Mouse (Mus musculus): Measurements from ENCODE around the gene Krt73. TPM values are rescaled to one million over a fixed set of nuclear protein-coding genes. Genes with fewer than 3 reads are reported as not detected.

Gene Krt73
- 0.15 and 0.19 TPM in 2 replicates for polyA plus RNA-seq (2014; fragmentation: Nextera tagmentation; extraction: Ambion mirVana)

DNA sequence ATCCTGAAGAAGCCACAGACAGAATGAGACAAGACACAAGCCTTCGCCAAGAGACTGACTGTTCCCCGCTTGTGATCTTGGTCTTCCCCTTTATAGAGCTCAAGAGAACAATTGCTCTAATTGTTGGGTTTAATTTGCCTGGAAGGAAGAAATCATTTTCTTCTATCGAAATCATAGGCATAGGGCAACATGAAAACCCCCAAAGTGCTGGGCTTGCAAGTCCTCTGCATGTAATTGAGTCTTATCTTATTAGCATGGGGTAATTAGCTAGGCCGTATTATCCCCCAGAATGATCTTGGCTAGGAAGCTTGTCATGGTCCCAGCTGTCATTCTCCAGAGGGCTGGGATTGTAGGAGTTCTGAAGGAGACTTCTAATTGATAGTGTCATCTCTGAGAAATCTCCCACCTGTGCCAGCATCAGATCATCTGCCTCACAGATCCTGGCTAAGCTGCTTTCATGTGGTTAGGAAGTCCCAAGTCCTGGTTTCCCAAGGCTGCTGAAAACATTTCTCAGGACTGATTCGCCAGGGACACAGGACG is at the start of gene Krt73:
Gene Krt73, minus strand, starts transcription at position 51 of the 540 bp plus-strand sequence.
- no peak for DNase-seq (ENCODE audit: low spot score, missing footprints)
- no peak for ATAC-seq (ENCODE audit: low FRiP score)

DNA sequence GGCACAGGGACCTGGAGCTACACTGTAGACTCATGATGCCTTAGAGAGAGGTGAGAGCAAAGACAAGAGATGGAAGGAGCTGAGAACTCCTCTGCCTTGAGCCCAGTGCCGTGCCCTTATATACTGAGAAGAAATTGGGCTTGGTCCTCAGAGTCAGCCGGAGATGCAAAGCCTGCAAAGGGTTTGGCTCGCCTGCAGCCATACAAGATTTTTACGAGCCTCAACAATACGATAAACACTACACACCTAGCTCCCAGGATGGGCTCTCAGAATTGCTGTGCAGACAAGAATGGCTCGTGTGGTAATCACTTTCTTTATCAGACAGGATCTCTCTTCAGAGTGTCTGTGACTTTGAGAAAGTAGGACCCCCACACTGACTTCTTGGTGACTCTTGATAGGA is 48.5 kb upstream of the Krt73 start, which contains the start of gene Krt1:
Gene Krt1, minus strand, starts transcription at position 101 of the 400 bp plus-strand sequence.
- no peak within 1 kb of the TSS for H3K4me2 ChIP-seq
- H3K36me3 ChIP-seq (ENCODE audit: control insufficient read depth, insufficient read depth, low read length), result no peaks in the 10 kb centered on the region
- no peak for ATAC-seq (ENCODE audit: low FRiP score)
- H3K4me1 ChIP-seq (ENCODE audit: control insufficient read depth, insufficient read depth, low read length), result peaks cover 4% of the 10 kb centered on the region; the same call in 1 of the 2 replicates
- WGBS, result 82% methylated on average over 6 of the region's 6 CpGs
- no peak within 1 kb of the TSS for H3K4me3 ChIP-seq (ENCODE audit: low read depth, low read length)
- no peak within 1 kb of the TSS for H3K27ac ChIP-seq (ENCODE audit: low read depth, low read length)
- no peak within 1 kb of the TSS for H3K9ac ChIP-seq (ENCODE audit: low read length)
- DNase-seq (ENCODE audit: low spot score, missing footprints), result no peak
- no peaks in the 10 kb centered on the region for H3K9me3 ChIP-seq (ENCODE audit: control insufficient read depth, low read length)
- H3K27me3 ChIP-seq (ENCODE audit: control insufficient read depth, insufficient read depth, low read length), result no peaks in the 10 kb centered on the region; the same call in 1 of the 2 replicates

More for the DNA sequence above, at the start of gene Krt73:
- H3K36me3 ChIP-seq (ENCODE audit: control insufficient read depth, insufficient read depth, low read length), result no peaks in the 10 kb centered on the region
- H3K9me3 ChIP-seq (ENCODE audit: control insufficient read depth, low read length), result no peaks in the 10 kb centered on the region
- WGBS, result 85% methylated on average over 6 of the region's 6 CpGs
- no peak within 1 kb of the TSS for H3K9ac ChIP-seq (ENCODE audit: low read length)
- H3K27me3 ChIP-seq (ENCODE audit: control insufficient read depth, insufficient read depth, low read length), result no peaks in the 10 kb centered on the region
- no peak within 1 kb of the TSS for H3K4me3 ChIP-seq (ENCODE audit: low read depth, low read length)
- H3K4me1 ChIP-seq (ENCODE audit: control insufficient read depth, insufficient read depth, low read length), result no peaks in the 10 kb centered on the region
- no peak within 1 kb of the TSS for H3K27ac ChIP-seq (ENCODE audit: low read depth, low read length)
- no peak within 1 kb of the TSS for H3K4me2 ChIP-seq

DNA sequence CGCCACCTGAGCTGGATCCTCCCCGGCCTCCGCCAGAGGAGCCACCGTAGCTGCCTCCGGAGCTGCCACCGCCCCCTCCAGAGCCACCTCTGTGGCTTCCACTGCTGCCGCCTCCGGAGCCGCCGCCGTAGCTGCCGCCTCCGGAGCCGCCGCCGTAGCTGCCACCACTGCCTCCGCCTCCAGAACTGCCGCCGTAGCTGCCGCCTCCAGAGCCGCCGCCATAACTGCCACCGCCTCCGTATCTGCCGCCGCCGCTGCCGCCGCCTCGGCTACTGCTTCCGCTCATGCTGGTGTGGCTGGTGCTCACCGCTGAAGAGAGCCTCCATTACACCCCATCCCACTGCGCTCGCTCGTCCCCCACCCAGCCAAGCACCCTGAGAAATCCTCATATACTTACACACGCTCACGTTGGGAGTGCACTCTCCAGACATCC is 43.8 kb upstream of the Krt73 start:
- H3K36me3 ChIP-seq (ENCODE audit: control insufficient read depth, insufficient read depth, low read length), result no peaks in the 10 kb centered on the region
- ATAC-seq (ENCODE audit: low FRiP score) (peak; percentile 81), DNase-seq (ENCODE audit: low spot score, missing footprints) (peak; percentile 94)
- peak overlapping the region; percentile 48 for H3K4me3 ChIP-seq (ENCODE audit: low read depth, low read length)
- peak overlapping the region; percentile 69 for H3K4me2 ChIP-seq
- no peaks in the 10 kb centered on the region for H3K9me3 ChIP-seq (ENCODE audit: control insufficient read depth, low read length)
- no peak overlapping the region for H3K27ac ChIP-seq (ENCODE audit: low read depth, low read length)
- H3K9ac ChIP-seq (ENCODE audit: low read length), result peak overlapping the region; percentile 86
- H3K27me3 ChIP-seq (ENCODE audit: control insufficient read depth, insufficient read depth, low read length), result no peaks in the 10 kb centered on the region
- 1% methylated on average over 35 of the region's 37 CpGs for WGBS
- H3K4me1 ChIP-seq (ENCODE audit: control insufficient read depth, insufficient read depth, low read length), result no peaks in the 10 kb centered on the region; the same call in 1 of the 2 replicates

DNA sequence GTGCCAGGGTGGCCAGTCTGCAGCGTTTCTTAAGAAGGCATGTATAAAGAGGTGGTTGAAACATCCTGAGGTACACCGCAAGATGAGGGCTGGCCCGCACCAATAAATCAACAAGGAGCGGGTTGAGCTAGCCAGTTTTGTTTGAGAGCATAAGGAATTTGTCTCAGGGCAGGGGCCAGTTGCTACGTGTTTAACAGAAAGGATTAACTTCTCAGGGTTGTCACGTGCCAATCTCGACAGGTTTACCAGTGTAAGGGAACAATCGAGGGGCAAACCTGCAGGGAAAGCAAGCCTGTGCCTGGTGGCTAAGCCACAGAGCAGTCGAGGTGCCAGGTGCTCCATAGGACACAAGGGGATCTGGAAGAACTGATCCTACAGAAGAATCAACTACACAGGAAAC is 41.0 kb upstream of the Krt73 start:
- H3K4me1 ChIP-seq (ENCODE audit: control insufficient read depth, insufficient read depth, low read length), result no peaks in the 10 kb centered on the region; the same call in 1 of the 2 replicates
- H3K27me3 ChIP-seq (ENCODE audit: control insufficient read depth, insufficient read depth, low read length), result no peaks in the 10 kb centered on the region; the same call in 1 of the 2 replicates
- no peak overlapping the region for H3K4me2 ChIP-seq
- no peaks in the 10 kb centered on the region for H3K9me3 ChIP-seq (ENCODE audit: control insufficient read depth, low read length)
- ATAC-seq (ENCODE audit: low FRiP score) (no peak), DNase-seq (ENCODE audit: low spot score, missing footprints) (no peak)
- H3K9ac ChIP-seq (ENCODE audit: low read length), result no peak overlapping the region
- H3K4me3 ChIP-seq (ENCODE audit: low read depth, low read length), result no peak overlapping the region
- 62% methylated on average over 9 of the region's 9 CpGs for WGBS
- H3K36me3 ChIP-seq (ENCODE audit: control insufficient read depth, insufficient read depth, low read length), result no peaks in the 10 kb centered on the region
- H3K27ac ChIP-seq (ENCODE audit: low read depth, low read length), result no peak overlapping the region

- Histone ChIP-seq H3K36me3 (ENCODE audit: control insufficient read depth, insufficient read depth, low read length) (no peaks in the 10 kb centered on the region), H3K9ac (ENCODE audit: low read length) (no peak overlapping the region), H3K4me3 (ENCODE audit: low read depth, low read length) (no peak overlapping the region), H3K4me2 (no peak overlapping the region), H3K27me3 (ENCODE audit: control insufficient read depth, insufficient read depth, low read length) (no peaks in the 10 kb centered on the region; the same call in 1 of the 2 replicates), H3K27ac (ENCODE audit: low read depth, low read length) (no peak overlapping the region), H3K4me1 (ENCODE audit: control insufficient read depth, insufficient read depth, low read length) (no peaks in the 10 kb centered on the region), H3K9me3 (ENCODE audit: control insufficient read depth, low read length) (no peaks in the 10 kb centered on the region)
- no peak for DNase-seq (ENCODE audit: low spot score, missing footprints)
- no peak for ATAC-seq (ENCODE audit: low FRiP score)
- 61% methylated on average over 5 of the region's 5 CpGs for WGBS
Observed at GRCm38 (mm10) chr15:101834784-101835328, 32.7 kb upstream of the Krt73 start.

- Histone ChIP-seq H3K36me3 (ENCODE audit: control insufficient read depth, insufficient read depth, low read length) (no peaks in the 10 kb centered on the region), H3K27me3 (ENCODE audit: control insufficient read depth, insufficient read depth, low read length) (no peaks in the 10 kb centered on the region), H3K9ac (ENCODE audit: low read length) (no peak overlapping the region), H3K4me1 (ENCODE audit: control insufficient read depth, insufficient read depth, low read length) (no peaks in the 10 kb centered on the region), H3K9me3 (ENCODE audit: control insufficient read depth, low read length) (no peaks in the 10 kb centered on the region), H3K4me2 (no peak overlapping the region), H3K27ac (ENCODE audit: low read depth, low read length) (no peak overlapping the region), H3K4me3 (ENCODE audit: low read depth, low read length) (no peak overlapping the region)
- WGBS, result 54% methylated on average over 6 of the region's 6 CpGs
- no peak for DNase-seq (ENCODE audit: low spot score, missing footprints)
- ATAC-seq (ENCODE audit: low FRiP score), result no peak
Observed at GRCm38 (mm10) chr15:101833131-101833530, 31.0 kb upstream of the Krt73 start.

DNA sequence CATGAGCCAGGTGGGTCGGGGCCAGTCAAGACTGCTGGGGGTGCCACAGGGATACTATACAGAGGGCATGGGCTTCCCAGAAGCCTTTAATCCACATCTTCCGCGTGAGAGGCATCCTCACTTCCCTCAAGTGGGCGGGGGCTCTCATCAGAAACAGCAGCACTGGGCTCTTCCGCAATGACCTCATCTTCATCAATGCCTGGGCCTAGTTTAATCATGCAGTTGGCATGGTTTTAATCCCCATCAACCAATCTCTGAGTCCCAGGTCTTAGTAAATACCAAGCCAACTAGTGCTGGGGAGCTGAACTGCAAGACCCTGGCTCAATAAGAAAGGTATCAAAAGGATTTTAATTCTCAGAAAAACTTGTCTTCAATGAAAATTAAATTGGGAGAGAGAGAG is 27.3 kb upstream of the Krt73 start:
- Histone ChIP-seq H3K9ac (ENCODE audit: low read length) (no peak overlapping the region), H3K27me3 (ENCODE audit: control insufficient read depth, insufficient read depth, low read length) (no peaks in the 10 kb centered on the region), H3K36me3 (ENCODE audit: control insufficient read depth, insufficient read depth, low read length) (no peaks in the 10 kb centered on the region), H3K27ac (ENCODE audit: low read depth, low read length) (no peak overlapping the region), H3K4me2 (no peak overlapping the region), H3K4me3 (ENCODE audit: low read depth, low read length) (no peak overlapping the region), H3K9me3 (ENCODE audit: control insufficient read depth, low read length) (no peaks in the 10 kb centered on the region), H3K4me1 (ENCODE audit: control insufficient read depth, insufficient read depth, low read length) (no peaks in the 10 kb centered on the region)
- DNase-seq (ENCODE audit: low spot score, missing footprints) (no peak), ATAC-seq (ENCODE audit: low FRiP score) (no peak)
- WGBS, result 70% methylated on average over 5 of the region's 5 CpGs

- Histone ChIP-seq H3K9ac (ENCODE audit: low read length) (no peak overlapping the region), H3K4me3 (ENCODE audit: low read depth, low read length) (no peak overlapping the region), H3K4me2 (no peak overlapping the region), H3K27ac (ENCODE audit: low read depth, low read length) (no peak overlapping the region), H3K36me3 (ENCODE audit: control insufficient read depth, insufficient read depth, low read length) (no peaks in the 10 kb centered on the region), H3K27me3 (ENCODE audit: control insufficient read depth, insufficient read depth, low read length) (no peaks in the 10 kb centered on the region), H3K9me3 (ENCODE audit: control insufficient read depth, low read length) (no peaks in the 10 kb centered on the region), H3K4me1 (ENCODE audit: control insufficient read depth, insufficient read depth, low read length) (no peaks in the 10 kb centered on the region)
- WGBS, result 27% methylated on average over 3 of the region's 3 CpGs
- DNase-seq (ENCODE audit: low spot score, missing footprints), result no peak
- ATAC-seq (ENCODE audit: low FRiP score), result no peak
Observed at GRCm38 (mm10) chr15:101821786-101822185, 19.6 kb upstream of the Krt73 start.

DNA sequence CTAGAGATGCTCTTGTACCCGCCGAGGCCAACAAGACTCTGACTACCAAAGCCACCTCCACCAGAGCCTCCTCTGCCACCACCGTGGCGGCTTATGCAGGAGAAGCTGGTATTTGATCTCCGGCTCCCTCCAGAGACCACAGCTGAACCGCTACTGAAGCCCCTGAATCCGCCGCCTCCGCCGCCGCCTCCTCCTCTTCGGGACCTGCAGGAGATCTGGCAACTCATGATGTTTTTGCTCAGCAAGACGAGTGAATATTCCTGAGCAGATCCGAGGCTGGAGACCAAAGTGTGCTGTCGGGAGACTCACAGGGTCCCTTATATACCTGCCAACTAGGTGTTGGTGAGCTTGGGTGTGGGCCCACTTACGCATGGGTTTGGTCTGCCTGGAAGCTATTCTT is 15.7 kb upstream of the Krt73 start, which contains the start of gene Krt2:
Gene Krt2, minus strand, starts transcription at position 295 of the 400 bp plus-strand sequence.
- DNase-seq (ENCODE audit: low spot score, missing footprints) (no peak), ATAC-seq (ENCODE audit: low FRiP score) (no peak)
- Histone ChIP-seq H3K36me3 (ENCODE audit: control insufficient read depth, insufficient read depth, low read length) (no peaks in the 10 kb centered on the region), H3K4me1 (ENCODE audit: control insufficient read depth, insufficient read depth, low read length) (no peaks in the 10 kb centered on the region), H3K4me2 (no peak within 1 kb of the TSS), H3K9ac (ENCODE audit: low read length) (no peak within 1 kb of the TSS), H3K9me3 (ENCODE audit: control insufficient read depth, low read length) (no peaks in the 10 kb centered on the region), H3K27me3 (ENCODE audit: control insufficient read depth, insufficient read depth, low read length) (no peaks in the 10 kb centered on the region), H3K4me3 (ENCODE audit: low read depth, low read length) (no peak within 1 kb of the TSS), H3K27ac (ENCODE audit: low read depth, low read length) (no peak within 1 kb of the TSS)
- 84% methylated on average over 16 of the region's 16 CpGs for WGBS
